Mouse (Mus musculus): ENCODE data around the gene Slc48a1. TPM values are rescaled to one million over a fixed set of nuclear protein-coding genes. Genes with fewer than 3 reads are reported as not detected.

The Slc48a1 gene
- polyA plus RNA-seq, 1 experiment from 2014 or later, result 45.1 TPM

Other genes starting within 250 kb of the Slc48a1 start
- 30.4 and 30.5 TPM in 2 replicates for gene Rpap3, start 72.7 kb upstream of the Slc48a1 start, polyA plus RNA-seq (2014; fragmentation: Nextera tagmentation; extraction: Ambion mirVana)
- gene Endou, start 47.2 kb upstream of the Slc48a1 start, polyA plus RNA-seq (2014; fragmentation: Nextera tagmentation; extraction: Ambion mirVana), result 0.20 TPM in 1 of 2 replicates, not detected in the other
- 8.3 and 8.5 TPM in 2 replicates for gene Rapgef3, start 10.5 kb upstream of the Slc48a1 start, polyA plus RNA-seq (2014; fragmentation: Nextera tagmentation; extraction: Ambion mirVana)
- gene Hdac7, start 66.0 kb downstream of the Slc48a1 start, polyA plus RNA-seq (2014; fragmentation: Nextera tagmentation; extraction: Ambion mirVana), result 24.6 and 25.0 TPM in 2 replicates
- 0.62 and 0.72 TPM in 2 replicates for gene Vdr, start 132.1 kb downstream of the Slc48a1 start, polyA plus RNA-seq (2014; fragmentation: Nextera tagmentation; extraction: Ambion mirVana)
- gene Tmem106c, start 185.7 kb downstream of the Slc48a1 start, polyA plus RNA-seq (2014; fragmentation: Nextera tagmentation; extraction: Ambion mirVana), result 30.1 and 34.9 TPM in 2 replicates
- gene Col2a1, start 226.2 kb downstream of the Slc48a1 start, polyA plus RNA-seq (2014; fragmentation: Nextera tagmentation; extraction: Ambion mirVana), result 61.9 and 80.7 TPM in 2 replicates

Measured in heart, embryonic 11.5 days (tissue).